Mouse (Mus musculus) bone marrow macrophage, adult 2 months (primary cell): ENCODE measurements around the gene Grk2.

ENCODE experiments used
- CTCF ChIP-seq: IDR thresholded peaks from 2 replicates; pipeline ENCODE4 v1.5.1; 2012; ENCODE audit warnings: low read depth, mild to moderate bottlenecking, low read length, moderate library complexity
- POLR2A ChIP-seq: IDR thresholded peaks from 2 replicates; pipeline ENCODE4 v1.6.1; 2012; ENCODE audit warnings: mild to moderate bottlenecking, low read depth, low read length, borderline replicate concordance

DNA sequence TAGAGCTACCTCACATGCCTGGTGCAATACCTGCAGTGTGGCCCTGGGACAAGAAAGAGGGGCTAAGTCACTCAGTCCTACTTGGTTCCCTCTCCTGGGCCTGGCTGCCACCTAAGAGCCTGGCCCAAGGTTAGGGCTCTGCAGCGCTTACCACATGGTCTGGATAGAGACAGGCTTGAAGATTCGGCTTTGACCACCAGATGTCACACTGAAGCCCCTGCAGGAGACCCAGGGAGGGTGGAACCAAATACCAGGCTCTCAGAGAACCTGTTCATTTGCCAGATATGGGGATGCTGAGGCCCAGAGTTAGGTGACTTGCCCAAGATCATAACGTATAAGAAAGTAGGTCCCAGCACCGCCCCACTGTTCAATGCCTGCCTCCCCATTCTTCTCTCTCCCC, 40.1 kb downstream of the Grk2 start:
- TF ChIP-seq CTCF (no peak), POLR2A (no peak)
